Mouse (Mus musculus) lung, postnatal 0 days (tissue): Measurements from ENCODE around the gene Hsp90b1. TPM values are rescaled to one million over a fixed set of nuclear protein-coding genes. Genes with fewer than 3 reads are reported as not detected.

Source experiments
- ATAC-seq: fragments of 200-750 bp; cut with Nextera tagmentation; 2 replicates; pipeline ENCODE4 v1.8.0; 2017; ENCODE audit warnings: moderate library complexity
- DNase-seq: peaks from one replicate; pipeline ENCODE4 v3.0.0-alpha.2; 2016; ENCODE audit warnings: low spot score
- H3K27ac ChIP-seq: fragments of 300-500 bp; sonication (generic); 2 replicates; pipeline ENCODE4 v1.5.1; 2014; ENCODE audit warnings: antibody characterized with exemption, mild to moderate bottlenecking, low read length, mixed read lengths
- H3K27me3 ChIP-seq: fragments of 300-500 bp; sonication (generic); replicated peaks from 2 replicates; pipeline ENCODE4 v1.6.1; 2014; ENCODE audit warnings: low read length, mixed read lengths; ENCODE audit not compliant: insufficient read depth
- H3K36me3 ChIP-seq: fragments of 300-500 bp; sonication (generic); 2 replicates; pipeline ENCODE4 v1.6.1; 2014; ENCODE audit warnings: low read length, mixed read lengths; ENCODE audit not compliant: insufficient read depth
- H3K4me1 ChIP-seq: fragments of 300-500 bp; sonication (generic); 2 replicates; pipeline ENCODE4 v1.6.1; 2014; ENCODE audit warnings: antibody characterized with exemption, low read depth, low read length, mixed read lengths; ENCODE audit not compliant: insufficient read depth
- H3K4me2 ChIP-seq: fragments of 300-500 bp; sonication (generic); replicated peaks from 2 replicates; pipeline ENCODE4 v1.6.1; 2014; ENCODE audit warnings: low read depth, mild to moderate bottlenecking, low read length, moderate library complexity, mixed read lengths
- H3K4me3 ChIP-seq: fragments of 300-500 bp; sonication (generic); 2 replicates; pipeline ENCODE4 v1.5.1; 2014; ENCODE audit warnings: low read depth, low read length
- H3K9ac ChIP-seq: fragments of 300-500 bp; sonication (generic); replicated peaks from 2 replicates; pipeline ENCODE4 v1.6.1; 2014; ENCODE audit warnings: low read depth, mild to moderate bottlenecking
- H3K9me3 ChIP-seq: fragments of 300-500 bp; sonication (generic); 2 replicates; pipeline ENCODE4 v1.6.1; 2016; ENCODE audit warnings: low read length, mixed read lengths
- CTCF ChIP-seq: IDR thresholded peaks from 2 replicates; pipeline ENCODE4 v1.5.1; 2016; ENCODE audit warnings: antibody characterized with exemption, mild to moderate bottlenecking
- EP300 ChIP-seq: IDR thresholded peaks from 2 replicates; pipeline ENCODE4 v1.6.1; 2016; ENCODE audit warnings: antibody characterized with exemption, mild to moderate bottlenecking, control low read depth
- WGBS: fragments of 180-500 bp; shearing (Covaris S2); extraction: QIAGEN DNeasy Blood & Tissue Kit; methylation state at CpG from one replicate; pipeline ENCODE4 v1.1.7; 2014; 5-methylcytosine and 5-hydroxymethylcytosine counted together
- polyA plus RNA-seq: library from polyadenylated mRNA; unstranded; fragments of >200 nt; fragmentation: Nextera tagmentation; extraction: Ambion mirVana; gene quantifications from 2 replicates; pipeline ENCODE4 v1.2.1, GENCODE M21; 2015

Hsp90b1 gene
- polyA plus RNA-seq, 1 experiment from 2014 or later = 283 TPM

DNA sequence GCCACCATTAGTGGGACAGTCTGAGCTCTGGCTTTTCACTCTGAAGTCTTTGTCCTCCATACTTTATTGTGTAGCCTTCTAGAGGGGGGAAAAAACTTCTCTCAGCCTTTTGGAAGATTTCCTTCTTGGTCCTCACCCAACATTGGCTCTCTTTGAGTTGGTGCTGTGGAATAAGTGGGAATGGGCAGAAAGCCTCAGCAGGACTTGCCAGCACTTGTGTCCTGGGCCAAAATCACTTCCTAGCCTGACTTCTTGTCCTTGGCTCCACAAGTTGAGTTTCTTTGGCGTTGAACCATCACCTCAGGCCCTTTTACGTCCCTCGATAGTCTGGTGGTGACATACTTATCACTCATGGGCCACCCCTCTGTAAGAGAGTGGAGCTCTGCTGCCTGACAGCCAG, 22.9 kb upstream of the Hsp90b1 start:
- DNase-seq (no peak), ATAC-seq (no peak)
- no peaks in the 10 kb centered on the region for H3K9me3 ChIP-seq
- H3K36me3 ChIP-seq = no peaks in the 10 kb centered on the region
- H3K27ac ChIP-seq = peak overlapping the region; percentile 57; the same call in 1 of the 2 replicates
- 67% methylated on average over 3 of the region's 3 CpGs for WGBS
- H3K4me3 ChIP-seq = no peak overlapping the region
- no peak for TF ChIP-seq CTCF
- no peak for TF ChIP-seq EP300
- H3K4me1 ChIP-seq = peaks cover 8% of the 10 kb centered on the region; the same call in 1 of the 2 replicates
- H3K4me2 ChIP-seq = peak overlapping the region; percentile 61
- H3K9ac ChIP-seq = no peak overlapping the region
- no peaks in the 10 kb centered on the region for H3K27me3 ChIP-seq

GRCm38 (mm10) chr10:86727548-86727980, 22.3 kb upstream of the Hsp90b1 start:
- TF ChIP-seq EP300 (no peak), CTCF (no peak)
- DNase-seq (peak; percentile 85), ATAC-seq (peak; percentile 87)
- Histone ChIP-seq H3K27me3 (no peaks in the 10 kb centered on the region), H3K9ac (no peak overlapping the region), H3K36me3 (no peaks in the 10 kb centered on the region), H3K9me3 (no peaks in the 10 kb centered on the region), H3K4me1 (peaks cover 8% of the 10 kb centered on the region; the same call in 1 of the 2 replicates), H3K4me2 (peak overlapping the region; percentile 61), H3K4me3 (peak overlapping the region; percentile 20; the same call in 1 of the 2 replicates), H3K27ac (peak overlapping the region; percentile 57)
- under 1% methylated on average over 12 of the region's 12 CpGs for WGBS

- no peaks in the 10 kb centered on the region for H3K9me3 ChIP-seq
- H3K9ac ChIP-seq = no peak overlapping the region
- H3K36me3 ChIP-seq = no peaks in the 10 kb centered on the region
- no peak for DNase-seq
- H3K4me1 ChIP-seq = no peaks in the 10 kb centered on the region
- no peak overlapping the region for H3K4me3 ChIP-seq
- no peak for ATAC-seq
- 71% methylated on average over 3 of the region's 3 CpGs for WGBS
- H3K4me2 ChIP-seq = no peak overlapping the region
- TF ChIP-seq EP300 (no peak), CTCF (no peak)
- no peak overlapping the region for H3K27ac ChIP-seq
- H3K27me3 ChIP-seq = no peaks in the 10 kb centered on the region
Observed at GRCm38 (mm10) chr10:86712156-86712555, 6.8 kb upstream of the Hsp90b1 start.

- no peaks in the 10 kb centered on the region for H3K9me3 ChIP-seq
- no peaks in the 10 kb centered on the region for H3K36me3 ChIP-seq
- no peak overlapping the region for H3K9ac ChIP-seq
- peak overlapping the region; percentile 67; the same call in 1 of the 2 replicates for H3K4me2 ChIP-seq
- no peak overlapping the region for H3K4me3 ChIP-seq
- DNase-seq (no peak), ATAC-seq (no peak)
- peaks cover 5% of the 10 kb centered on the region; the same call in 1 of the 2 replicates for H3K4me1 ChIP-seq
- peak overlapping the region; percentile 95; the same call in 1 of the 2 replicates for H3K27ac ChIP-seq
- WGBS = 68% methylated on average over 3 of the region's 3 CpGs
- TF ChIP-seq CTCF (no peak), EP300 (no peak)
- no peaks in the 10 kb centered on the region for H3K27me3 ChIP-seq
Observed at GRCm38 (mm10) chr10:86707134-86707533, 1.8 kb upstream of the Hsp90b1 start.

- H3K4me3 ChIP-seq = peak overlapping the region; percentile 70
- TF ChIP-seq EP300 (peak; percentile 61; the same call in 1 of the 2 replicates), CTCF (no peak)
- 2% methylated on average over 33 of the region's 33 CpGs for WGBS
- peaks cover 5% of the 10 kb centered on the region; the same call in 1 of the 2 replicates for H3K4me1 ChIP-seq
- peak; percentile 81 for ATAC-seq
- no peaks in the 10 kb centered on the region for H3K9me3 ChIP-seq
- peak; percentile 98 for DNase-seq
- H3K9ac ChIP-seq = peak overlapping the region; percentile 29
- H3K36me3 ChIP-seq = peaks cover 6% of the 10 kb centered on the region
- H3K4me2 ChIP-seq = peak overlapping the region; percentile 67
- peak overlapping the region; percentile 95 for H3K27ac ChIP-seq
- H3K27me3 ChIP-seq = no peaks in the 10 kb centered on the region
Observed at GRCm38 (mm10) chr10:86705922-86706752, 828 bp upstream of the Hsp90b1 start.

DNA sequence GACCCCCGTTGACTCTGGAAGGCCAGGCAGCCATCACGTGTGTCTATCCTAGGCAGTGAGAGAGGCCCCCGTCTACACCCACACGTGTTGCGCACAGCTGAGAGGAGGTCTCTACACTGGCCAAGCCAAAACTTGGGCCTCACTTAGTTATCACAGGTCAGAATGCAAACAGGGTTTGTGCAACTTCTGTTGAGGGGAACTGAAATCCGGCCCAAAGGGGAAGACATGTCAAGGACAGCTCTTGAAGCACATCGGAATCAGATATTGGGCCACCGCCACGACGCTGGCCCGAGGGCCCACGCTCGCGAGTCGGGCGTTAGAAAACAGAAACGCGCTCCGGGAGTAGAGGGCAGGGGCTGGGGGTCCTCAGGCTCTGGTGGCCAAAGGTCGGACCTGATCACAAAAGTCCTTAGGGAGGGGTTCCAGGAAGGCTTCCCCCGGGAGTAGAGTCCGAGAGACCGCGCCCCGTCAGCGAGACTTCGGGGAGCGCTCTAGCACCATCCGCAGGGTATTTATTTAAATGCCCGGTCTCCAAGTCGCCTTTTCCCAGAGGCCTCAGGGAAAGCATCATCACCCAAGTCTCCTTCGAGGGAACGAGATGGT, 619 bp downstream of the Hsp90b1 start:
- peak; percentile 0; the same call in 1 of the 2 replicates for ATAC-seq
- 0 out of 2 replicates have a peak, but pooled peaks have one; percentile 14 for TF ChIP-seq EP300
- TF ChIP-seq CTCF = no peak
- under 1% methylated on average over 33 of the region's 33 CpGs for WGBS
- Histone ChIP-seq H3K4me1 (peaks cover 5% of the 10 kb centered on the region; the same call in 1 of the 2 replicates), H3K27me3 (no peaks in the 10 kb centered on the region), H3K27ac (peak overlapping the region; percentile 95), H3K4me3 (peak overlapping the region; percentile 70), H3K4me2 (peak overlapping the region; percentile 69), H3K36me3 (peaks cover 9% of the 10 kb centered on the region), H3K9ac (peak overlapping the region; percentile 67), H3K9me3 (no peaks in the 10 kb centered on the region)
- DNase-seq = peak; percentile 64
